Mouse (Mus musculus): Measurements from ENCODE around the gene Ppp4r1. TPM values are rescaled to one million over a fixed set of nuclear protein-coding genes. Genes with fewer than 3 reads are reported as not detected.

The Ppp4r1 gene
- polyA plus RNA-seq, 1 experiment from 2014 or later = 51.0 TPM

- 91% methylated on average over 17 of the region's 17 CpGs for WGBS
- no peak for ATAC-seq (ENCODE audit: low FRiP score)
- no peak overlapping the region for H3K4me2 ChIP-seq
- no peak overlapping the region for H3K9ac ChIP-seq (ENCODE audit: low read length)
- no peak overlapping the region for H3K4me3 ChIP-seq (ENCODE audit: low read depth, low read length)
- no peak overlapping the region for H3K27ac ChIP-seq (ENCODE audit: low read depth, low read length)
- H3K27me3 ChIP-seq (ENCODE audit: control insufficient read depth, insufficient read depth, low read length) = no peaks in the 10 kb centered on the region
- no peaks in the 10 kb centered on the region for H3K4me1 ChIP-seq (ENCODE audit: control insufficient read depth, insufficient read depth, low read length)
- H3K36me3 ChIP-seq (ENCODE audit: control insufficient read depth, insufficient read depth, low read length) = peaks cover 7% of the 10 kb centered on the region; the same call in 1 of the 2 replicates
- no peak for DNase-seq (ENCODE audit: low spot score, missing footprints)
- H3K9me3 ChIP-seq (ENCODE audit: control insufficient read depth, low read length) = no peaks in the 10 kb centered on the region
These were observed 68.1 kb downstream of the Ppp4r1 start for GRCm38 (mm10) chr17:65850487-65850886.

GRCm38 (mm10) chr17:65851749-65852148 is 69.4 kb downstream of the Ppp4r1 start:
- WGBS = 94% methylated on average over 6 of the region's 6 CpGs

DNA sequence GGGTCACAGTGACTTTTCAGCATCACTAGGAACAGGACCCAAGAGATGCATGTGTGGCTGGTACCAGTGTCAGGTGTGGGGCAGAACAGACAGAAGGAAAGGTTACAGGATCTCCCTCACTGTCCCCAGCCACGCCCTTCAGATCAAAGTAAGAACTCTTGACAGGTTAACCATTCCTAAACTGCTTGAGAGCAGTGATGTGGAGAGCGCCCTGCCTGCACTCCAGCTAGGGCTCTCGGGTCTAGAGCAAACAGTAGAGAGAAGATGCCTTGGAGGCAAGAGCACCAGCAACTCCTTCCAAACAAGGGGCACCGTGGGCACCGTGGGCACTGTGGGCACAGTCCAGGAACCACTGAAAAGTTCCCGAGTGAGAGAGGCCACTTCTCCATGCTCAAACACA is 71.0 kb downstream of the Ppp4r1 start:
- Histone ChIP-seq H3K4me3 (ENCODE audit: low read depth, low read length) (no peak overlapping the region), H3K27ac (ENCODE audit: low read depth, low read length) (no peak overlapping the region), H3K36me3 (ENCODE audit: control insufficient read depth, insufficient read depth, low read length) (peaks cover 7% of the 10 kb centered on the region; the same call in 1 of the 2 replicates), H3K4me2 (no peak overlapping the region), H3K9me3 (ENCODE audit: control insufficient read depth, low read length) (no peaks in the 10 kb centered on the region), H3K27me3 (ENCODE audit: control insufficient read depth, insufficient read depth, low read length) (no peaks in the 10 kb centered on the region), H3K9ac (ENCODE audit: low read length) (no peak overlapping the region), H3K4me1 (ENCODE audit: control insufficient read depth, insufficient read depth, low read length) (no peaks in the 10 kb centered on the region)
- ATAC-seq (ENCODE audit: low FRiP score) = no peak
- WGBS = 90% methylated on average over 6 of the region's 6 CpGs
- no peak for DNase-seq (ENCODE audit: low spot score, missing footprints)

More at GRCm38 (mm10) chr17:65851749-65852148, 69.4 kb downstream of the Ppp4r1 start:
- H3K36me3 ChIP-seq (ENCODE audit: control insufficient read depth, insufficient read depth, low read length) = peaks cover 7% of the 10 kb centered on the region; the same call in 1 of the 2 replicates
- no peak overlapping the region for H3K9ac ChIP-seq (ENCODE audit: low read length)
- no peak overlapping the region for H3K4me2 ChIP-seq
- H3K27ac ChIP-seq (ENCODE audit: low read depth, low read length) = no peak overlapping the region
- ATAC-seq (ENCODE audit: low FRiP score) (no peak), DNase-seq (ENCODE audit: low spot score, missing footprints) (no peak)
- H3K4me1 ChIP-seq (ENCODE audit: control insufficient read depth, insufficient read depth, low read length) = no peaks in the 10 kb centered on the region
- no peak overlapping the region for H3K4me3 ChIP-seq (ENCODE audit: low read depth, low read length)
- H3K27me3 ChIP-seq (ENCODE audit: control insufficient read depth, insufficient read depth, low read length) = no peaks in the 10 kb centered on the region
- no peaks in the 10 kb centered on the region for H3K9me3 ChIP-seq (ENCODE audit: control insufficient read depth, low read length)

DNA sequence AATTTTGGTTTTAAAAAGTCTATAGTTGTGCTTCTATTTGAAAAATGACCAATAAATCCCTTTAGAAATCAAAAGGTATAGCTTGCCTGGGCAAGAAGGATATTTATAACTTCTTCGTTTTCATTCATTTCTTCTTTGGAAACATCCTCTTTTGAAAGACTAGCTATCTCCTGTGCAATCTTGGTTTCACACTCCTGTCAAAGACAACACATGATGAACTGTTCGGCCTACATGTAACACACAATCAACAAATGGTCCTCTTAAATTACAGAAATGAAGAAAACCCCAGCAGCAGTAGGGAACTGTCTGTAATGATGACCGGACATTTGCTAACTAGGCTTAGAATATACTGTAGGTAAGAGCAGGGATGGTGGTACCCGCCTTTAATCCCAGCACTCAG is 71.6 kb downstream of the Ppp4r1 start:
- H3K27ac ChIP-seq (ENCODE audit: low read depth, low read length) = no peak overlapping the region
- no peak overlapping the region for H3K4me3 ChIP-seq (ENCODE audit: low read depth, low read length)
- DNase-seq (ENCODE audit: low spot score, missing footprints) (no peak), ATAC-seq (ENCODE audit: low FRiP score) (no peak)
- WGBS = 96% methylated on average over 4 of the region's 4 CpGs
- H3K9ac ChIP-seq (ENCODE audit: low read length) = no peak overlapping the region
- H3K9me3 ChIP-seq (ENCODE audit: control insufficient read depth, low read length) = no peaks in the 10 kb centered on the region
- H3K36me3 ChIP-seq (ENCODE audit: control insufficient read depth, insufficient read depth, low read length) = peaks cover 9% of the 10 kb centered on the region; the same call in 1 of the 2 replicates
- no peak overlapping the region for H3K4me2 ChIP-seq
- H3K27me3 ChIP-seq (ENCODE audit: control insufficient read depth, insufficient read depth, low read length) = no peaks in the 10 kb centered on the region
- no peaks in the 10 kb centered on the region for H3K4me1 ChIP-seq (ENCODE audit: control insufficient read depth, insufficient read depth, low read length)

DNA sequence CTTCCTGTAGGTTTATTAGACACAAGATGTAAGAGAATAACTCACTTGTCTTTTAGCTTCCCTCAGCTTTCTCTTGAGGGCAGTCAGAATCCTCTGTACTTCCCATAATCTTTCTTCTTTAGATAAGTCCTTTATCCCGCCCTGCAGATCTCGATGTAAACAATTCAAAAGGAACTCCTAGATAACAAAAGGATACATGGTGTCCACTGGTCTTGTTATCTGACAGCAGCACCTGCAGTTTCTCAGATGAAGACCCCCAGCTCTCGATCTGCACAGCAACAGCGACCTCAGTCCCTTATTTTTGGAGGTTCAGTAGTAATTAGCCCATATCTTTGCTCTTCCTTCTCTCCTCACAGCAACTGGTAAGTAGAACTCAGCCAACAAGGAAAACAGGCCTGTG is 75.2 kb downstream of the Ppp4r1 start:
- WGBS = 86% methylated on average over 4 of the region's 4 CpGs
- Histone ChIP-seq H3K4me1 (ENCODE audit: control insufficient read depth, insufficient read depth, low read length) (no peaks in the 10 kb centered on the region), H3K4me2 (no peak overlapping the region), H3K9me3 (ENCODE audit: control insufficient read depth, low read length) (no peaks in the 10 kb centered on the region), H3K9ac (ENCODE audit: low read length) (no peak overlapping the region), H3K27me3 (ENCODE audit: control insufficient read depth, insufficient read depth, low read length) (no peaks in the 10 kb centered on the region), H3K4me3 (ENCODE audit: low read depth, low read length) (no peak overlapping the region), H3K36me3 (ENCODE audit: control insufficient read depth, insufficient read depth, low read length) (peaks cover 3% of the 10 kb centered on the region; the same call in 1 of the 2 replicates), H3K27ac (ENCODE audit: low read depth, low read length) (no peak overlapping the region)
- DNase-seq (ENCODE audit: low spot score, missing footprints) (no peak), ATAC-seq (ENCODE audit: low FRiP score) (no peak)

- peak; percentile 92 for DNase-seq (ENCODE audit: low spot score, missing footprints)
- Histone ChIP-seq H3K27ac (ENCODE audit: low read depth, low read length) (no peak overlapping the region), H3K4me2 (no peak overlapping the region), H3K36me3 (ENCODE audit: control insufficient read depth, insufficient read depth, low read length) (peaks cover 10% of the 10 kb centered on the region; the same call in 1 of the 2 replicates), H3K9me3 (ENCODE audit: control insufficient read depth, low read length) (no peaks in the 10 kb centered on the region), H3K4me3 (ENCODE audit: low read depth, low read length) (no peak overlapping the region), H3K27me3 (ENCODE audit: control insufficient read depth, insufficient read depth, low read length) (no peaks in the 10 kb centered on the region), H3K4me1 (ENCODE audit: control insufficient read depth, insufficient read depth, low read length) (no peaks in the 10 kb centered on the region), H3K9ac (ENCODE audit: low read length) (no peak overlapping the region)
- WGBS = 57% methylated on average over 4 of the region's 4 CpGs
- ATAC-seq (ENCODE audit: low FRiP score) = no peak
These were observed 80.2 kb downstream of the Ppp4r1 start for GRCm38 (mm10) chr17:65862579-65862978.

GRCm38 (mm10) chr17:65863830-65864229 is 81.5 kb downstream of the Ppp4r1 start:
- Histone ChIP-seq H3K9me3 (ENCODE audit: control insufficient read depth, low read length) (no peaks in the 10 kb centered on the region), H3K4me1 (ENCODE audit: control insufficient read depth, insufficient read depth, low read length) (no peaks in the 10 kb centered on the region), H3K27me3 (ENCODE audit: control insufficient read depth, insufficient read depth, low read length) (no peaks in the 10 kb centered on the region), H3K4me3 (ENCODE audit: low read depth, low read length) (no peak overlapping the region), H3K27ac (ENCODE audit: low read depth, low read length) (no peak overlapping the region), H3K36me3 (ENCODE audit: control insufficient read depth, insufficient read depth, low read length) (peaks cover 10% of the 10 kb centered on the region; the same call in 1 of the 2 replicates), H3K4me2 (no peak overlapping the region), H3K9ac (ENCODE audit: low read length) (no peak overlapping the region)
- 94% methylated on average over 12 of the region's 12 CpGs for WGBS
- DNase-seq (ENCODE audit: low spot score, missing footprints) (no peak), ATAC-seq (ENCODE audit: low FRiP score) (no peak)

GRCm38 (mm10) chr17:65864742-65865141 is 82.4 kb downstream of the Ppp4r1 start:
- WGBS = 45% methylated on average over 4 of the region's 4 CpGs
- no peak overlapping the region for H3K9ac ChIP-seq (ENCODE audit: low read length)
- no peaks in the 10 kb centered on the region for H3K4me1 ChIP-seq (ENCODE audit: control insufficient read depth, insufficient read depth, low read length)
- H3K4me2 ChIP-seq = no peak overlapping the region
- H3K4me3 ChIP-seq (ENCODE audit: low read depth, low read length) = no peak overlapping the region
- no peaks in the 10 kb centered on the region for H3K9me3 ChIP-seq (ENCODE audit: control insufficient read depth, low read length)
- peak; percentile 89 for DNase-seq (ENCODE audit: low spot score, missing footprints)
- no peaks in the 10 kb centered on the region for H3K27me3 ChIP-seq (ENCODE audit: control insufficient read depth, insufficient read depth, low read length)
- H3K36me3 ChIP-seq (ENCODE audit: control insufficient read depth, insufficient read depth, low read length) = peaks cover 7% of the 10 kb centered on the region; the same call in 1 of the 2 replicates
- ATAC-seq (ENCODE audit: low FRiP score) = peak; percentile 21; the same call in 1 of the 2 replicates
- no peak overlapping the region for H3K27ac ChIP-seq (ENCODE audit: low read depth, low read length)

DNA sequence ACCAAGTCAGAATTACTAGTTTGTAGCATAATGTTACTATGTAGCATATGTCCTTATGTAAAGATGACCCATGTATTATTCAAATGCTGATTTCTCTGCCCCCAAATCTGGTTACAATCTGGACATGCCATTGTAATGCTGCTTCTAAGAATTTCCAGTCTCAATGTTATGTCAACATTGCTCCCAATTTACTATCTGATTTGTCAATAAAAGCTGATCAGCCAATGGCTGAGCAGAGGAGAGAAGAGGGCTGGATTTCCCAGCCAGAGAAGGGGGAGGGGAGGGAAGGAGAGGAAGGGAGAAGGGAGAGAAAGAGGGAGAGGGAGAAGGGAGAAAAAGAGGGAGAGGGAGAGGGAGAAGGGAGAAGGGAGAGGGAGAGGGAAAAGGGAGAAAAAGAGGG is 82.9 kb downstream of the Ppp4r1 start:
- Histone ChIP-seq H3K36me3 (ENCODE audit: control insufficient read depth, insufficient read depth, low read length) (peaks cover 7% of the 10 kb centered on the region; the same call in 1 of the 2 replicates), H3K27me3 (ENCODE audit: control insufficient read depth, insufficient read depth, low read length) (no peaks in the 10 kb centered on the region), H3K4me3 (ENCODE audit: low read depth, low read length) (no peak overlapping the region), H3K9ac (ENCODE audit: low read length) (no peak overlapping the region), H3K27ac (ENCODE audit: low read depth, low read length) (no peak overlapping the region), H3K9me3 (ENCODE audit: control insufficient read depth, low read length) (no peaks in the 10 kb centered on the region), H3K4me1 (ENCODE audit: control insufficient read depth, insufficient read depth, low read length) (no peaks in the 10 kb centered on the region), H3K4me2 (no peak overlapping the region)
- no peak for DNase-seq (ENCODE audit: low spot score, missing footprints)
- peak; percentile 15; the same call in 1 of the 2 replicates for ATAC-seq (ENCODE audit: low FRiP score)
